Mouse (Mus musculus) bone marrow, adult 2 months (tissue): ENCODE results near the gene H2afz. TPM values are rescaled to one million over a fixed set of nuclear protein-coding genes. Genes with fewer than 3 reads are reported as not detected.
"Not testable (repeated sequence)": the region's sequence is repeated elsewhere in the genome, so short reads cannot be mapped to it uniquely, and the experiment has no call there.

ENCODE experiments used
- H3K27ac ChIP-seq: fragments of 200-500 bp; 2 replicates; pipeline ENCODE4 v1.5.1; 2012; ENCODE audit warnings: low read depth, mild to moderate bottlenecking, control low read depth, inconsistent platforms, low read length; ENCODE audit not compliant: control insufficient read depth, poor library complexity, insufficient read depth
- H3K4me1 ChIP-seq: fragments of 200-500 bp; 2 replicates; pipeline ENCODE4 v1.6.1; 2011; ENCODE audit warnings: low read length; ENCODE audit not compliant: control insufficient read depth, insufficient read depth
- H3K4me3 ChIP-seq: fragments of 200-500 bp; replicated peaks from 2 replicates; pipeline ENCODE3; 2011; ENCODE audit warnings: mild to moderate bottlenecking, low read depth, low read length, control low read depth; ENCODE audit not compliant: control insufficient read depth
- CTCF ChIP-seq: fragments of 200-500 bp; IDR thresholded peaks from 2 replicates; pipeline ENCODE4 v1.5.1; 2011; ENCODE audit warnings: low read length, control low read depth; ENCODE audit not compliant: control insufficient read depth, insufficient read depth
- POLR2A ChIP-seq: fragments of 200-500 bp; IDR thresholded peaks from 2 replicates; pipeline ENCODE4 v1.6.1; 2011; ENCODE audit warnings: low read depth, mild to moderate bottlenecking, control low read depth, low read length, borderline replicate concordance; ENCODE audit not compliant: control insufficient read depth
- WGBS: fragments of 180-500 bp; shearing (Covaris S2); methylation state at CpG from one replicate; pipeline ENCODE4 v1.1.7; 2018; 5-methylcytosine and 5-hydroxymethylcytosine counted together
- polyA plus RNA-seq: library from polyadenylated mRNA; stranded (reverse); fragments of >200 nt; gene quantifications from 2 replicates; pipeline ENCODE4 v1.2.4, GENCODE M21; 2011; ENCODE audit warnings: low replicate concordance; ENCODE audit not compliant: missing spikeins, insufficient read depth, insufficient read length

Gene H2afz
- polyA plus RNA-seq, 1 experiment = 355 TPM

- 89% methylated on average over 4 of the region's 4 CpGs for WGBS
- no peaks in the 10 kb centered on the region; the same call in 1 of the 2 replicates for H3K4me1 ChIP-seq
- no peak for TF ChIP-seq POLR2A
- no peak for TF ChIP-seq CTCF
- no peak overlapping the region for H3K4me3 ChIP-seq
- H3K27ac ChIP-seq = peak overlapping the region; percentile 24
Observed at GRCm38 (mm10) chr3:137892118-137892517, 27.8 kb downstream of the H2afz start.

- Histone ChIP-seq H3K4me3 (no peak overlapping the region), H3K27ac (no peak overlapping the region; the same call in 1 of the 2 replicates), H3K4me1 (peaks cover 1% of the 10 kb centered on the region; the same call in 1 of the 2 replicates)
- WGBS = 48% methylated on average over 4 of the region's 4 CpGs
- TF ChIP-seq POLR2A (no peak), CTCF (no peak)
Observed at GRCm38 (mm10) chr3:137893789-137894188, 29.5 kb downstream of the H2afz start.

- TF ChIP-seq CTCF (peak; percentile 70), POLR2A (no peak)
- H3K4me1 ChIP-seq = peaks cover 2% of the 10 kb centered on the region; the same call in 1 of the 2 replicates
- 88% methylated on average over 3 of the region's 3 CpGs for WGBS
- no peak overlapping the region for H3K27ac ChIP-seq
- no peak overlapping the region for H3K4me3 ChIP-seq
Observed at GRCm38 (mm10) chr3:137895196-137895595, 30.9 kb downstream of the H2afz start.

- H3K4me1 ChIP-seq = peaks cover 2% of the 10 kb centered on the region; the same call in 1 of the 2 replicates
- TF ChIP-seq POLR2A (no peak), CTCF (no peak)
- no peak overlapping the region for H3K4me3 ChIP-seq
- no peak overlapping the region for H3K27ac ChIP-seq
- 77% methylated on average over 4 of the region's 4 CpGs for WGBS
Observed at GRCm38 (mm10) chr3:137896386-137896785, 32.1 kb downstream of the H2afz start.

GRCm38 (mm10) chr3:137896867-137897266 lies 32.6 kb downstream of the H2afz start:
- 64% methylated on average over 3 of the region's 3 CpGs for WGBS
- H3K4me1 ChIP-seq = peaks cover 2% of the 10 kb centered on the region; the same call in 1 of the 2 replicates
- TF ChIP-seq CTCF (no peak), POLR2A (no peak)
- H3K27ac ChIP-seq = no peak overlapping the region
- H3K4me3 ChIP-seq = no peak overlapping the region

GRCm38 (mm10) chr3:137897685-137898084 lies 33.4 kb downstream of the H2afz start:
- Histone ChIP-seq H3K4me3 (no peak overlapping the region), H3K27ac (no peak overlapping the region), H3K4me1 (peaks cover 2% of the 10 kb centered on the region; the same call in 1 of the 2 replicates)
- 54% methylated on average over 5 of the region's 5 CpGs for WGBS
- TF ChIP-seq CTCF = no peak

GRCm38 (mm10) chr3:137900149-137900548 lies 35.9 kb downstream of the H2afz start:
- H3K27ac ChIP-seq = no peak overlapping the region
- H3K4me3 ChIP-seq = no peak overlapping the region
- TF ChIP-seq CTCF = no peak
- no peak for TF ChIP-seq POLR2A
- H3K4me1 ChIP-seq = peaks cover 2% of the 10 kb centered on the region; the same call in 1 of the 2 replicates
- WGBS = 61% methylated on average over 10 of the region's 10 CpGs

- no peak overlapping the region for H3K27ac ChIP-seq
- no peak for TF ChIP-seq CTCF
- no peak for TF ChIP-seq POLR2A
- H3K4me3 ChIP-seq = no peak overlapping the region
- WGBS = 64% methylated on average over 2 of the region's 2 CpGs
- H3K4me1 ChIP-seq = no peaks in the 10 kb centered on the region; the same call in 1 of the 2 replicates
Observed at GRCm38 (mm10) chr3:137913093-137913492, 48.8 kb downstream of the H2afz start.

GRCm38 (mm10) chr3:137914567-137914966 lies 50.3 kb downstream of the H2afz start:
- 86% methylated on average over 1 of the region's 1 CpGs for WGBS
- H3K4me3 ChIP-seq, H3K4me1 ChIP-seq, H3K27ac ChIP-seq: not testable (repeated sequence)

Other genes starting within 250 kb of the H2afz start
- 2.3 and 6.2 TPM in 2 replicates for gene Ddit4l, start 242.9 kb upstream of the H2afz start, polyA plus RNA-seq
- not detected in 2 replicates for gene Gm21962, start 193.0 kb upstream of the H2afz start, polyA plus RNA-seq
- 3.5 and 5.7 TPM in 2 replicates for gene Dnajb14, start 3.2 kb downstream of the H2afz start, polyA plus RNA-seq
- gene Lamtor3, start 54.0 kb downstream of the H2afz start, polyA plus RNA-seq = 41.6 and 45.1 TPM in 2 replicates
- 29.3 and 64.2 TPM in 2 replicates for gene Dapp1, start 117.1 kb downstream of the H2afz start, polyA plus RNA-seq
- not detected in 2 replicates for gene 1110002E22Rik, start 200.6 kb downstream of the H2afz start, polyA plus RNA-seq
- gene Gm5105, start 202.9 kb downstream of the H2afz start, polyA plus RNA-seq = not detected in 2 replicates